ENCODE assay signal across 9 mouse cellular contexts in the genomic region with DNA sequence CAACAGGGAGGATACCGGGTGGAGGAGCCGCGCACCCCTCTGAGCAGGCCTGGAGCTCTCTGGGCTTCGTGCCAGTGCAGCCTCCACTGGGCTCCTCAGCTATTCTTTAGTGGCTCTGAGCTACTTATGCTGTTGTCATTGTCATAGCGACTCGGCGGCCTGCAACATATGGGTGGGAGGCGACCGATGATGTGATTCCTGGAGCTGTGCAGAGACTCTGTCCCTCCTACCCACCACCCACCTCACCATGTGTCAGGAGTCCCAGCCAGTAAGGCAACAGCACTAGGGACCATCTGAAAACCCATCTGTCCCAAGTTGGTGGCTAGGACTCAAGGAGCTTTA. TPM values are rescaled to one million over a fixed set of nuclear protein-coding genes. Genes with fewer than 3 reads are reported as not detected.
DNase-seq lines count a peak whose midpoint lies in the region; ATAC-seq lines count a peak whose summit lies in the region.
"Had no signal": no experiment of that assay in that cellular context is flagged by ENCODE, and none has a peak within 500 bp of the region (broad histone marks: within the 10 kb centered on the region; RNA-seq: fewer than 3 reads in every experiment).

No protein-coding gene starts in this region.

- H3K27me3 ChIP-seq in neural tube, embryonic 13.5 days: no peaks in the 10 kb centered on the region

- H3K4me3 ChIP-seq in neural tube, embryonic 13.5 days: no peak overlapping the region

- H3K9ac ChIP-seq in neural tube, embryonic 13.5 days: no peak overlapping the region

- H3K4me2 ChIP-seq in neural tube, embryonic 13.5 days: no peak overlapping the region

- H3K27ac ChIP-seq in neural tube, embryonic 13.5 days (replicated peaks): peak overlapping the region; percentile 59; the same call in 1 of the 2 replicates

- H3K9me3 ChIP-seq in neural tube, embryonic 13.5 days: no peaks in the 10 kb centered on the region

- H3K36me3 ChIP-seq in neural tube, embryonic 13.5 days: no peaks in the 10 kb centered on the region

- no peak for DNase-seq in neural tube, embryonic 10.5 days (ENCODE audit: extremely low spot score, low spot score)
- DNase-seq in frontal cortex, adult 2 months (ENCODE audit: extremely low spot score in 1 of 2, low spot score in 1 of 2): peak; percentile 93 to 95
- DNase-seq in left cerebral cortex, adult 8-10 months (ENCODE audit: low spot score in 2 of 2): peak; percentile 63 to 99
- DNase-seq in retina, postnatal 1 day: peak; percentile 90
- no peak for DNase-seq in adrenal gland, postnatal 36 days
- DNase-seq in gastrocnemius, postnatal 4 days (ENCODE audit: low spot score in 2 of 2): no peak
- DNase-seq in heart, adult 9 months (ENCODE audit: low spot score in 2 of 2): no peak

- 48% methylated on average over 9 of the region's 9 CpGs for WGBS in neural tube, embryonic 13.5 days

- peak; percentile 75 for ATAC-seq in neural tube, embryonic 13.5 days (ENCODE audit: low read depth)

- peaks cover 27% of the 10 kb centered on the region for H3K4me1 ChIP-seq in neural tube, embryonic 13.5 days (replicated peaks)

RNA-seq across cellular contexts. Expression of a gene that starts 16.2 kb away (rescaled TPM):
- polyA plus RNA-seq in neural tube, embryonic 13.5 days (2015; fragmentation: Nextera tagmentation; extraction: Ambion mirVana): 0.27 TPM in 1 of 2 replicates, not detected in the other
- polyA plus RNA-seq in frontal cortex, adult 2 months (2012; rRNA removed): 0.11 TPM in 1 of 2 replicates, not detected in the other
- not detected for total RNA-seq in left cerebral cortex, adult 8-10 months (2022)
- total RNA-seq in adrenal gland, postnatal 36 days (2021): not detected
- not detected for total RNA-seq in gastrocnemius, postnatal 4 days (2021)
- polyA plus RNA-seq: small intestine, adult 2 months had no signal

Comparison
In these comparisons a context has a peak if more than half of its experiments do, and no peak if none do; other contexts are left out.
1. DNase-seq: peak in frontal cortex, adult 2 months (2 of 2), left cerebral cortex, adult 8-10 months (2 of 2) and retina, postnatal 1 day (single experiment); none in neural tube, embryonic 10.5 days (single experiment), adrenal gland, postnatal 36 days (0 of 2), gastrocnemius, postnatal 4 days (0 of 2) and heart, adult 9 months (0 of 2).